Mouse (Mus musculus) gastrocnemius, postnatal 36 days (tissue): ENCODE data around the gene Cdh16. TPM values are rescaled to one million over a fixed set of nuclear protein-coding genes. Genes with fewer than 3 reads are reported as not detected.
A peak's percentile ranks its signal among the peaks of the same experiment; 100 is the strongest.
"Not testable (repeated sequence)": the region's sequence is repeated elsewhere in the genome, so short reads cannot be mapped to it uniquely, and the experiment has no call there.

Experiments
- DNase-seq, 2 experiments: peaks; one replicate each; pipeline ENCODE4 v3.0.0; 2022
- intact Hi-C: fragments of 180-260 bp; cut with DNase I; formaldehyde crosslinking; loops from one replicate; pipeline ENCODE4 v1.15.1; 2025
- long read RNA-seq, 2 experiments: library from polyadenylated mRNA; stranded (forward); transcript quantifications; one replicate each; pipeline ENCODE4 v2.0.0; 2021
- total RNA-seq, 2 experiments: library from RNA; stranded (reverse); gene quantifications; 2 replicates each; pipeline ENCODE4 v1.2.3; 2021

Cdh16 gene
- not detected for total RNA-seq
- long read RNA-seq, experiment 1 = 0 reads
- long read RNA-seq, experiment 2 = 0 reads

DNA sequence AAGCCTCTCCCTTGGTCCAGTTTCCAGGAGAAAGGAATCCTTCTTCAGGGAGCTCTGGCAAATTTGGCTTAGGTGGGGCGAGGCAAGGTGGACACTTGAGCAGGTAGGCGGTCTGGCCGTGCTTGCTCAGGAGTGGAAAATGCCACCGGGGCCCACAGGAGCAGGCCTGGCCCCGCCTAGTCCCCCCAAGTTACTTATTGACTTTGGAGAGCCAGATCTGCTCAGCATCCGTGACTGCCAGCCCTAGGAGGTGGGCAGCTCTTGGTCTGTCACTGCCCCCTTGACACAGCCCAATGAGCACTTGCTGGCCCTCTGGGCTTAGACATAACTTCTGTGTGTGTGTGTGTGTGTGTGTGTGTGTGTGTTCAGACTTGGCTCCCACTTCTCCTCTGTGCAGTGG, at the start of gene Cdh16:
Gene Cdh16, minus strand, starts transcription at position 236 of the 400 bp plus-strand sequence.
- no peak for DNase-seq
- intact Hi-C loops = no loop called here

DNA sequence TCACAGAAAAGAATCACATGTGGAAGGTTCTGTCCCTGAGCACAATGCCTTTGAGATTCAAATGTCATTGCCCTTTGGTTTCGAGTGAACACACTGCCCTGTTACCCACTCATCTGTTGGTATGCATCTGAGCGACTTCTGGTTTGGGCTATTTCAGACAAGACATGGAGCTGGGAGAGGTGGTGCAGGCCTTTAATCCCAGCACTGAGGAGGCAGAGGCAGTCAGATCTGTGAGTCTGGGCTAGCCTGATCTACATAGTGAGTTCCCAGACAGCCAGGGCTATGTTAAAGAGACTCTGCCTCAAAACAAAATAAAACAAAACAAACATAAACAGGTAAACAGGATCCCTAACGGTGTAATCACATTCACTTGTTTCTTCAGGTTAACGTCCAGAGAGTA, 31.4 kb upstream of the Cdh16 start:
- intact Hi-C loops = loop anchor here (10.0 kb wide), 1 partner anchor 359 kb away; no protein-coding TSS in a partner anchor
- no peak for DNase-seq

- peak in 1 of 2 experiments; percentile 29 for DNase-seq
- intact Hi-C loops = loop anchor here (10.0 kb wide), 1 partner anchor 360 kb away; no protein-coding TSS in a partner anchor
Observed at GRCm38 (mm10) chr8:104654984-104655383, 30.8 kb upstream of the Cdh16 start.

- intact Hi-C loops, DNase-seq: not testable (repeated sequence)
Observed at GRCm38 (mm10) chr8:104644187-104644586, 20.0 kb upstream of the Cdh16 start.

- DNase-seq = no peak
- intact Hi-C loops = loop anchor here (2.0 kb wide), 1 partner anchor 39 kb away; no protein-coding TSS in a partner anchor
Observed at GRCm38 (mm10) chr8:104642324-104642654, 18.1 kb upstream of the Cdh16 start.

- peak; percentile 81 to 82 for DNase-seq
- intact Hi-C loops = loop anchor here (2.0 kb wide), 1 partner anchor 39 kb away; no protein-coding TSS in a partner anchor
Observed at GRCm38 (mm10) chr8:104641426-104642323, 17.5 kb upstream of the Cdh16 start, which contains the start of gene Ciao2b. TSS of gene Ciao2b (minus strand) at chr8:104641965.

DNA sequence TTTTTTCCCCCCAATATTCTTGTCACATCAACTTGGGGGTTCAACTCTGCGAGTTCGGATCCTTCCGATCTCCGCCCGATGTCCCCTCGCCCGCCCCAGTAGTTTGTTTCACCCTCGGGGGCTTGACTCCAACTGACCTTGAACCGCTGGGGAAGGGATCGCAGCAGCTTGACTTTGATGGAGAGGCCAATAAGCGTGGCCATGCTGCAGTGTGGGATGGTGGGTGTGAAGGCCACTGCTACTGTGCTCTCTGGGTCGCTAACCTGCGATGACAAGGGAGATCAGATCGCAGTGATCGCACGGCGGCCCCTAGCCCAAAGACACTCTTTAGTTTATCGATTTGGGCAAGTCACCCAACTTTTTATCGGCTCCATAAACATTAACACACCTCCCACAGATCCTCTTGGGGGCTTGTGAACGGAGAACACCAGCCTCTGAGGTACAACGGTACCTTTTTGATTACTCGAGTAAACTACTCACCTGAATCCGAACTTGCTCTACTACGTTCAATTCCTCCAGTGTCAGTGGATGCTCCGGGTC, 16.7 kb upstream of the Cdh16 start:
- intact Hi-C loops = no loop called here
- no peak for DNase-seq

GRCm38 (mm10) chr8:104640241-104640640, 16.0 kb upstream of the Cdh16 start:
- intact Hi-C loops = no loop called here
- DNase-seq = no peak

DNA sequence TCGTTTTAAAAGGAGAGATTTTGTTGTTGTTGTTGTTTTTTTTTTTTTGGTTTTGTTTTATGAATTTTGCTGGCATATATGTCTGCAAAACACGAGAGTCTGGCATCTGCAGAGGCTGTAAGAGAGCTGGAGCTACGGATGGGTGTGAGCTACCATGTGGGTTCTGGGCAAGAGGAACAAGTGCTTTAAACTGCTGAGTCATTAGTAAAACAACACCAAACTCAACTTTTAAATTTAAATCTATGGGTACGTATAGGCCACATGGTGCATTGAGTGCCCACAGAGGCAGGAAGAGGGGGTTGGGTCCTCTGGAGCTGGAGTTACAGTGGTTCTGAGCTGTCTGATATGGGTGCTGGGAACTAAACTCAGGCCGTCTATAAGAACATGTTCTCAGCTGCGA, 13.8 kb upstream of the Cdh16 start:
- no peak for DNase-seq
- intact Hi-C loops = no loop called here

GRCm38 (mm10) chr8:104635004-104635710, 11.0 kb upstream of the Cdh16 start:
- intact Hi-C loops = no loop called here
- no peak for DNase-seq

DNA sequence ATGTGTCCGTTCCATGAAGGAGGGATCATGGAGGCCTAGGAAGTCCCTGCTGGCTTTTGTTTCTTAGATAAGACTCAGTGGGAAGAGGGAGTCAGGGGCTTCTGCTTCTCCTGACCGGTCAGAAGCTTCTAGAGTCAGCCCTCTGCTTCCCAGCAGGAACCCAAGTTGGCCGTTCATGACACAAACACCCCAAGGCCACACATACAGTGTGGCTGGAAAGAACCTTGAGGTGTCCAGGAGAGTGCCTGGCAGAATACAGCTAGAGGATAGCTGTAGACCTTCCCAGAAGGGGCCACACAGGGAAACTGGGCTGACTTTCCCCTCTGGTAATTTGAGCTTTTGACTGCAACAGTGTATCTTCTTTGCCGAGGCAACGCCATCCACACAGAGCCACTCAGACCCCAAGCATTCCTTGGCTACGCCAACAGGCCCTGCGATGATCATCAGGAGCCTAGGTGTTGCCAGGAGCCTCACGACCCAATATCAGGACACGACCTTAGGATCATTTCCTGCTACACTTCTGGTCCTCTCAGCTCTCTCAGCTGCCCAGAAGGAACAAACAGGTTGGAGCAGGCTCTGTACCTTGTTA, 9.1 kb upstream of the Cdh16 start:
- DNase-seq = no peak
- intact Hi-C loops = no loop called here

GRCm38 (mm10) chr8:104632486-104632885, 8.3 kb upstream of the Cdh16 start:
- intact Hi-C loops = no loop called here
- no peak for DNase-seq

DNA sequence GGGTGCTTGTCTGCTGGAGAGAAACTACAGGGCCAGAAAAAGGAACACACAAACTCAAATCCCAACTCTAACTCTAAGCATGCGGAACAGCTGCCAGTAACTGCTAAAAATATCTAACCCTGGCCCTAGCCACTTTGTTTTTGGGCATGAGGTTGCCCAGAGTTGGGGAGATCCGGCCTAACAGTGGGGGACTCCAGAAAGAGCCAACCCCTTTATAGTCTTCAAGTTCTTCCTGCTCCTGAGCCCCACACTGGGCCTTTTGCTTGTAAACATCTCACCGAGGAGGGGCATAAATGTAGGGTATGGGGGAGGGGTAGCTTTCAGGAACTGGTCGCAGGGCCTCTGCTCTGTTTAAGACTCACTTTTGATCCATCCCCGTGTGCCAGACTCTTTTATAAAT, 7.8 kb upstream of the Cdh16 start:
- no peak for DNase-seq
- intact Hi-C loops = no loop called here

- DNase-seq = no peak
- intact Hi-C loops = no loop called here
Observed at GRCm38 (mm10) chr8:104630981-104631663, 6.9 kb upstream of the Cdh16 start, which contains the start of gene Rrad. TSS of gene Rrad (minus strand) at chr8:104631327.

DNA sequence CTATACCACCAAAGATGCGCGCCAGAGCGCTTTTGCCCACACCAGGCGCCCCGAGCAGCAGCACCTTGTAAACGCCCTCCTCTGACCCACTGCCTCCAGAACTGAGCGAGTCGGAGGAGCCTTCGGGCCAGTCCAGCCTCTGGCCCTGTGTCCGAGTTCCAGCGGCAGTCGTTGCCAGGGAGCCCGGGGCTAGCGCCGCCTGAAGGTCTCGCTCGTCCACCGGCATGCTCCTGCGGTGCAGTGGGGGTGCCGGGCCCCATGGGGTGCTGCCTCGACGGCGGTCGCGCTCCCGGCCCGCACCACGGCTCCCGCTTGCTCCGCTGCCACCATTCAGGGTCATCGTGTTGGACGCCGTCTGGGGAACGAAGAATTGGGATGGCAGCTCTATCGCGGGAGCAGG, 6.4 kb upstream of the Cdh16 start:
- intact Hi-C loops = no loop called here
- DNase-seq = no peak

GRCm38 (mm10) chr8:104630111-104630479, 5.9 kb upstream of the Cdh16 start:
- intact Hi-C loops = no loop called here
- no peak for DNase-seq

DNA sequence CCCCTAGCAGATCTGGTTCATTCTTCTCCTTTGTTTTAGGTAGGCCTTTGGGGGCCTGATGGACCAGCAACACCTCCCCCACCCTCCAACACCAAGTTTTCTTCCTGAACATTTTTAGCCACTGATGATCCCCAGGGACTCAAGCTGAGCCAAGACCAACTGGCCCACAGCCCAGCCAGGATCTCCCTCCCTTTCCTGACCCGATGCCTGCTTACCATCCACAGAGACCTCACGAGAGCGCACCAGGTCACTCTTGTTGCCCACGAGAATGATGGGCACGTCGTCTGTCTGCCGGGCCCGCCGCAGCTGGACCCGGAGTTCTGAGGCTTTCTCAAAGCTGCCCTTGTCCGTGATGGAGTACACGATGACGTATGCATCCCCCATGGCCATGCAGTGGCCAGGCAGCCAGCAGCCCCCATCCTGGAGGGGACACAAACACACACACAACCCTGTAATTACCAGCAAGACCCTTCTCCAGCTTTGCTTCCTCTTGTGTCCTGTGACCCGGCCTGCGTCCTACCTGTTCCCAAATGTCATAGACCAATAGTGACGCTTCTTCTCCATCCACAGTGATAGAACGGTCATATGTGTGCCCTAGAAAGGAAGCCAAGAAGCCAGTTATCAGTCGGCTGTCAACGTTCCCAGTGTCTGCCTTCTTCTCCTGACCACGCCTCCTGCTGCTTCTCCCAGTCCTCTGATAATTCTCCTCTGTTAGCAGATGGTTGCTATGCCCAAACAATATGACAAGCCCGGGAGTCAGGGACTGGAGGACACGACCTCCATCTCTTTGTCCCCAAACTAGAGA, 5.3 kb upstream of the Cdh16 start:
- DNase-seq = peak in 1 of 2 experiments; percentile 43
- intact Hi-C loops = no loop called here

- no peak for DNase-seq
- intact Hi-C loops = no loop called here
Observed at GRCm38 (mm10) chr8:104628402-104628801, 4.2 kb upstream of the Cdh16 start.

- no peak for DNase-seq
- intact Hi-C loops = no loop called here
Observed at GRCm38 (mm10) chr8:104627065-104627740, 3.0 kb upstream of the Cdh16 start.
